Mouse (Mus musculus) neural tube, embryonic 11.5 days (tissue): Measurements from ENCODE around the gene Rybp. TPM values are rescaled to one million over a fixed set of nuclear protein-coding genes. Genes with fewer than 3 reads are reported as not detected.

Experiments used
- ATAC-seq: fragments of 200-750 bp; cut with Nextera tagmentation; 2 replicates; pipeline ENCODE4 v1.8.0; 2017; ENCODE audit warnings: moderate number of reproducible peaks, mild to moderate bottlenecking, moderate TSS enrichment, moderate library complexity; ENCODE audit not compliant: insufficient read depth, low FRiP score, low TSS enrichment
- DNase-seq: peaks from one replicate; pipeline ENCODE4 v3.0.0-alpha.2; 2015; ENCODE audit warnings: low spot score
- H3K27ac ChIP-seq: fragments of 300-500 bp; sonication (generic); 2 replicates; pipeline ENCODE4 v1.5.1; 2014; ENCODE audit warnings: low read depth, mild to moderate bottlenecking, low read length
- H3K27me3 ChIP-seq: fragments of 300-500 bp; sonication (generic); 2 replicates; pipeline ENCODE4 v1.6.1; 2014; ENCODE audit warnings: mild to moderate bottlenecking, low read length, mixed read lengths; ENCODE audit not compliant: control insufficient read depth, insufficient read depth
- H3K36me3 ChIP-seq: fragments of 300-500 bp; sonication (generic); 2 replicates; pipeline ENCODE4 v1.6.1; 2014; ENCODE audit warnings: mild to moderate bottlenecking, low read length, moderate library complexity, mixed read lengths; ENCODE audit not compliant: control insufficient read depth, insufficient read depth
- H3K4me1 ChIP-seq: fragments of 300-500 bp; sonication (generic); 2 replicates; pipeline ENCODE4 v1.6.1; 2014; ENCODE audit warnings: low read length, mixed read lengths; ENCODE audit not compliant: control insufficient read depth, insufficient read depth
- H3K4me2 ChIP-seq: fragments of 300-500 bp; sonication (generic); 2 replicates; pipeline ENCODE4 v1.6.1; 2014; ENCODE audit warnings: low read depth, mild to moderate bottlenecking, moderate library complexity
- H3K4me3 ChIP-seq: fragments of 300-500 bp; sonication (generic); 2 replicates; pipeline ENCODE4 v1.5.1; 2014; ENCODE audit warnings: low read depth, low read length
- H3K9ac ChIP-seq: fragments of 300-500 bp; sonication (generic); 2 replicates; pipeline ENCODE4 v1.6.1; 2014; ENCODE audit warnings: mild to moderate bottlenecking, low read length
- H3K9me3 ChIP-seq: fragments of 300-500 bp; sonication (generic); 2 replicates; pipeline ENCODE4 v1.6.1; 2016; ENCODE audit warnings: low read length; ENCODE audit not compliant: control insufficient read depth
- WGBS: fragments of 180-500 bp; shearing (Covaris S2); extraction: QIAGEN DNeasy Blood & Tissue Kit; methylation state at CpG from one replicate; pipeline ENCODE4 v1.1.7; 2014; 5-methylcytosine and 5-hydroxymethylcytosine counted together
- polyA plus RNA-seq: library from polyadenylated mRNA; unstranded; fragments of >200 nt; fragmentation: Nextera tagmentation; extraction: Ambion mirVana; gene quantifications from 2 replicates; pipeline ENCODE4 v1.2.1, GENCODE M21; 2014

Rybp gene
- polyA plus RNA-seq, 1 experiment from 2014 or later, result 12.0 TPM

DNA sequence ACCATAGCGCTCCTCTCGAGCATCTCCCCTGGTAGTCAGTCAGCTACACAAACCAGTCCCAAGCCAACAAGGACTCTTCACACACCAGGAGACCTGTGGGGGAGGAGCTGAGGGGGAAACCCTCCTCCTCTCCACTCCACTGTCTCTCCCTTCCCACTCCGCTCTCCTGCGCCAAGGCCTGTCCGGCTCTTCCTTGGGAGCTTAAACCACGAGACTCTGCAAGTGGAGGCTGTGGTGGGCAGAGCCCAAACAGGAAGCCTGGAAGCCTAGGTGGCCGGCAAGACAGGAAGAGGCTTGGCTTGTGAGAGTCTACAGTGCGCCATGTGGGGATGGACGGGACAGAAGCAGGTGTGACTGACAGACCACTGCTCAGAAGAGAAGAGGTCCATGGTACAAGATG, 73.7 kb downstream of the Rybp start:
- Histone ChIP-seq H3K4me2 (no peak overlapping the region), H3K27me3 (0 out of 2 replicates have a peak, but pooled peaks cover 2% of the 10 kb centered on the region), H3K4me3 (no peak overlapping the region), H3K9ac (no peak overlapping the region), H3K9me3 (no peaks in the 10 kb centered on the region), H3K27ac (no peak overlapping the region), H3K36me3 (no peaks in the 10 kb centered on the region), H3K4me1 (peaks cover 17% of the 10 kb centered on the region)
- ATAC-seq (no peak), DNase-seq (no peak)
- WGBS, result 61% methylated on average over 9 of the region's 9 CpGs

DNA sequence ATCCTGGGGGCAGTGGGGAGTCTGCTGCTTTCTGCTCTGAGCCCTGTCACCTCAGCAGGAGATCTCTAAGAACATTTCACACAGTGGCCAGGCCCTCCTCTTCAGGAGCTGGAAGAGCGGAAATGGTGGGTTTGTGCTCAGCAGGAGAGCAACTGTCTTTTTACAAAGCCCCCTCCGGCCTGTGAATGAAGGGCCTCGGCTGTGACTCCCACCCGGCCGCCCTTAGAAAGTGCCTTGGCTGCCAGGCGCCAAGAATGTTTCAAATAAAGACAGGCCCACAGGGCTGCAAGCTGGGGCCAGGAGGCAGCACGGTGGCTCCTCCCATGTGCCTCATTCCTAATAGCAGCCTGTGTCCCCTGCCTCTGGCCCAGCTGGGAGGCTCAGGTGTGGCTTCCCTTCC, 74.5 kb downstream of the Rybp start:
- DNase-seq, result no peak

DNA sequence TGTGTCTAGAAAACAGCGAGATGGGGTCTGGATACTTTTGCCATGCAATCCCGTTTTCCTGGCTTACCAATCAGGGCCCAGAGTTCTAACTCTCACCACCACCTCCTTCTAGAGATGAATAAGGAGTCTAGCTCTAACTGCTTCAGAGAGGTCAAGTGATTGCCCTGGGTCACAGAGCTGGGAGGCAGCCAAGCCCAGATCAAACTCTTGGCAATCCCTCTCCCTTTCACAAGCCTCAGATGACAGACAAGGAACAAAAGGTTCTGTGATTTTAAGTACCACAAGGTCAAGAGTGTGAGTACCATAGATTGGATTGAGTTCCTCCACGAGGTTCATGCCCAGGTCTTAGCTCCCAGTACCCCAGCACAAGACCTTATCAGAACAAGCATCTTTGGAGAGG, 75.6 kb downstream of the Rybp start:
- no peak overlapping the region for H3K4me2 ChIP-seq
- ATAC-seq (no peak), DNase-seq (no peak)
- 88% methylated on average over 3 of the region's 3 CpGs for WGBS
- no peak overlapping the region for H3K9ac ChIP-seq
- no peak overlapping the region for H3K27ac ChIP-seq
- peaks cover 15% of the 10 kb centered on the region for H3K4me1 ChIP-seq
- H3K9me3 ChIP-seq, result no peaks in the 10 kb centered on the region
- H3K4me3 ChIP-seq, result no peak overlapping the region
- no peaks in the 10 kb centered on the region for H3K36me3 ChIP-seq
- 0 out of 2 replicates have a peak, but pooled peaks cover 2% of the 10 kb centered on the region for H3K27me3 ChIP-seq

More for the DNA sequence above, 74.5 kb downstream of the Rybp start:
- ATAC-seq, result peak; percentile 59; the same call in 1 of the 2 replicates
- H3K27me3 ChIP-seq, result 0 out of 2 replicates have a peak, but pooled peaks cover 2% of the 10 kb centered on the region
- no peak overlapping the region for H3K4me3 ChIP-seq
- H3K4me2 ChIP-seq, result no peak overlapping the region
- H3K36me3 ChIP-seq, result no peaks in the 10 kb centered on the region
- H3K9ac ChIP-seq, result no peak overlapping the region
- no peak overlapping the region for H3K27ac ChIP-seq
- peaks cover 12% of the 10 kb centered on the region; the same call in 1 of the 2 replicates for H3K4me1 ChIP-seq
- no peaks in the 10 kb centered on the region for H3K9me3 ChIP-seq
- 6% methylated on average over 7 of the region's 7 CpGs for WGBS

DNA sequence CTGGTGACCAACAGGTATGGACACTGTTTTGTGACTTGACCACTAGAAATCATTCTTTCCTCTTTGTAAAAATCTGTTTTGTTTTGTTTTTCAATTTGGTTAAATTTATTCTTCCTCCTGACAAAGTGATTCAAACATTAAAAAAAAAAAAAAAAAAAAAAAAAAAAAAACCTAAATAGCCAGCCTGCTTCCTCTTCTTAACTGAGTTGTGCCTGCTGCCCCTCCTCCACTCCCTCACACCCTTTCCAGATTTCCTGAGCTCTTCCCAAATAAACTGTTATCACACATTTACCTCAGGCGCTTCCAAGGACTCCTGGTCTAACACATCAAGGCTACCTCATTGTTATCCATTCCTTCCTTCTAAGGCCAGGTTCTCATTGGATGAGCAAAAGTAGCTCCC, 76.8 kb downstream of the Rybp start:
- ATAC-seq, result no peak
- WGBS, result 84% methylated on average over 1 of the region's 1 CpGs
- H3K27me3 ChIP-seq, result 0 out of 2 replicates have a peak, but pooled peaks cover 2% of the 10 kb centered on the region
- no peak overlapping the region for H3K9ac ChIP-seq
- no peak for DNase-seq
- H3K4me2 ChIP-seq, result no peak overlapping the region
- H3K27ac ChIP-seq, result no peak overlapping the region
- peaks cover 21% of the 10 kb centered on the region for H3K4me1 ChIP-seq
- H3K36me3 ChIP-seq, result no peaks in the 10 kb centered on the region
- H3K9me3 ChIP-seq, result no peaks in the 10 kb centered on the region
- no peak overlapping the region for H3K4me3 ChIP-seq

DNA sequence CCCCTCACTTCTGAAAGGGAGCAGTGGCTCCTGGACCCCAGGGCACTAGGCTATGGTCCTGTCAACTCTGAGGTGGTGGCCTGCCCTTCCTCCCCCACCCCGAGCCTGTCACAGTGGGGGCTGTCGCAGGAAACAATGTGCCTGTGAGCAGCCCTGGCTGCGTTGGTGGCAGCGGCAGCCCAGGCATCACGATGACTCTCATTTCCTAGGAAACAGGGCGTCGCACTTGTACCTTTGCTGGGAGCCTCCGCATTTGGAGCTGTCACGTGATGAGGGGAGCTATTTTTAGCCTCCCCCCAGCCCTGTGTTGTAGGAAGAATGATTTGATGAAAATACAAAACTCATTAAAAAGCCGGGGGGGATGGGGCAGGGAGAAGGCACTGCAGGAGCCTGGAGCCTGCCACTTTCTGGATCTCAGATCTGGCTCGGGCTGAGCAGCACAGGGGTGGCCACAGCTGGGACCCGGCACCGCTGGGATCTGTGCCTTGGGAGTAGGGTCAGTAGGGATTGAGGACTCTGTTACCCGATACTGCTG, 80.5 kb downstream of the Rybp start:
- DNase-seq (peak; percentile 46), ATAC-seq (no peak; the same call in 1 of the 2 replicates)
- Histone ChIP-seq H3K4me2 (no peak overlapping the region), H3K4me1 (peaks cover 9% of the 10 kb centered on the region; the same call in 1 of the 2 replicates), H3K4me3 (no peak overlapping the region), H3K9me3 (no peaks in the 10 kb centered on the region), H3K36me3 (no peaks in the 10 kb centered on the region), H3K27me3 (no peaks in the 10 kb centered on the region), H3K27ac (no peak overlapping the region), H3K9ac (no peak overlapping the region)
- 3% methylated on average over 14 of the region's 14 CpGs for WGBS

DNA sequence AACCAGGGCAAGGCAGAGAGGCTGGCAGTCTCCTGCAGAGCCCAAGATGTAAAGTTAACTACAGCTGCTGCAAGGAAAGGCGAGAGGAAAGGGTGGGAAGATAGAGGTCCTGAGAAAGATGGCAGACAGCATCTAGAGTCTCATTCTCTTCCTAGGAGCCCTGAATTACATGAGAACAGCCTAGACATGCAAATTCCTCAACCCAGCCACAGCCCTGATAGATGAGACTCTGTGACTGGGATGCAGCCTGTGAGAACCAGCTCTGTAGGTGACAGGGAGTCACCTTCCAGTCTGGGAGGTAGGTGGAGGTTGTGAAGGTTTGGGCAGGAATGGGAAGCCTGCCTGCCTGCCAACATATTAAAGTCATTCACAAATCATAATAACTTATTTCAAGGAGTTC, 81.0 kb downstream of the Rybp start:
- ATAC-seq (no peak), DNase-seq (no peak)
- Histone ChIP-seq H3K4me1 (peaks cover 9% of the 10 kb centered on the region; the same call in 1 of the 2 replicates), H3K9me3 (no peaks in the 10 kb centered on the region), H3K4me3 (no peak overlapping the region), H3K36me3 (no peaks in the 10 kb centered on the region), H3K27ac (no peak overlapping the region), H3K9ac (no peak overlapping the region), H3K4me2 (no peak overlapping the region), H3K27me3 (no peaks in the 10 kb centered on the region)
- 56% methylated on average over 1 of the region's 1 CpGs for WGBS

DNA sequence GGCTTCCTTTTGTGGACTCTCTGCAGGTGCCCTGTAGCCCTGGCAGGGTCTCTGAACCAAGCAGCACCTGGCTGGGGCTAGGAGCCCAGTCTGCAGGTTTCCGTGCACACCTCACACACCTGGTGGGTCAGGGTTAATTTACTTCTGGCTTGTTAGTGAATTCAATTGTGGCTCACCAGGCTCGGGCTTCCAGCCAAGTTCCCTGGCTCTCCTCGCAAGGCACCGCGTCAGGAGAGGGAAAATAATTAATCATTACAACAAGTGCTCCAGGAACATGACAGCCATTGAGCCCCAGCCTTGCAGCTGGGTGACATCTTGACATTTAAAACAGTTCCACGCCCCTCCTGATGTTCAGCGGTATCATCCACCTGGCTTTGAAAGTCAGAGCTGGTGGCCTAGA, 82.8 kb downstream of the Rybp start:
- Histone ChIP-seq H3K4me3 (no peak overlapping the region), H3K9me3 (no peaks in the 10 kb centered on the region), H3K4me2 (no peak overlapping the region), H3K9ac (no peak overlapping the region), H3K4me1 (peaks cover 9% of the 10 kb centered on the region; the same call in 1 of the 2 replicates), H3K27me3 (no peaks in the 10 kb centered on the region), H3K36me3 (no peaks in the 10 kb centered on the region), H3K27ac (no peak overlapping the region)
- WGBS, result 61% methylated on average over 7 of the region's 7 CpGs
- DNase-seq (no peak), ATAC-seq (no peak)

DNA sequence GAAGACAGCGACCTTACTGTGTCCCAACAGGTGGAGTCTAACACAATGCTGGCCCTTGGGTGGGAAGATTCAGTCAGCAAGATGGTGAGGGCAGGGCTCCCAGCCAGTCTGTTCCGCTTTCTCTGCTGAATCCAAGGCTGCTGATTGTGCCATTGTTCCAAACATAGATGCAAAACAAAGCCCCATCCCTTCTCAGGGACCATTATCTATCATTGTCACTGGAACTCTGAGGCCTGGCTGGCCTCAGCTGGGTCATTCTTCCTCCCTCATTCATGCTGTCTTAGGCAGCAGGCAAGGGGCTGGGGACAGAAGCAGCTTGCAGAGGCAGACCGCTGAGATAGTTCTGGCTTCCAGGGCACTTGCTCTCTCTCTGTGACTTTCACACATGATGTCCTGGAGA, 83.8 kb downstream of the Rybp start:
- no peak overlapping the region for H3K4me2 ChIP-seq
- peaks cover 9% of the 10 kb centered on the region; the same call in 1 of the 2 replicates for H3K4me1 ChIP-seq
- ATAC-seq, result peak; percentile 39; the same call in 1 of the 2 replicates
- no peak overlapping the region for H3K4me3 ChIP-seq
- peak; percentile 64 for DNase-seq
- no peak overlapping the region for H3K27ac ChIP-seq
- no peaks in the 10 kb centered on the region for H3K9me3 ChIP-seq
- H3K36me3 ChIP-seq, result no peaks in the 10 kb centered on the region
- H3K9ac ChIP-seq, result no peak overlapping the region
- no peaks in the 10 kb centered on the region for H3K27me3 ChIP-seq
- 26% methylated on average over 3 of the region's 3 CpGs for WGBS

DNA sequence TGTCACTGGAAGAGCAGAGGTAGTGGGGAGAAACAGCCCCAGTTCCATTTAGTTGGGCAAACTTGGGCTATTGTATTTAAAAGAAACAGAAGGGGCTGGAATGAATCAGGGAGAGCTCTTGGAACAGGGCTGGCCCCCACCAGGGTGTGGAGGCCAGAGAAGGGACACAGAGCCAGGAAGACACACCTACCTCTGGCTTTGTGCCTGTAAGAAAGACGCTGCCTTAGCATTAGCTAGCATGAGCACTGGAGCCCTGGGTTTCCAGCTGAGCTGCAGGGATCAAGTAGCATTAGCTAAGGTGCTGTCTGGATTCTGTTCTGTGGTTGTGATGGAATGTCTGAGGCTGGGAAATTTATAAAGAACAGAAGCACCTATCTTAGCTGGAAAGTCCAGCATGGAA, 85.2 kb downstream of the Rybp start:
- ATAC-seq, result no peak
- H3K9me3 ChIP-seq, result no peaks in the 10 kb centered on the region
- H3K4me2 ChIP-seq, result no peak overlapping the region
- no peaks in the 10 kb centered on the region for H3K36me3 ChIP-seq
- H3K4me1 ChIP-seq, result peaks cover 8% of the 10 kb centered on the region; the same call in 1 of the 2 replicates
- H3K27ac ChIP-seq, result no peak overlapping the region
- no peak for DNase-seq
- no peaks in the 10 kb centered on the region for H3K27me3 ChIP-seq
- WGBS, result 63% methylated on average over 1 of the region's 1 CpGs
- no peak overlapping the region for H3K4me3 ChIP-seq
- H3K9ac ChIP-seq, result no peak overlapping the region
